Mouse (Mus musculus) adrenal gland, postnatal 36 days (tissue): ENCODE data around the gene Gm9008. TPM values are rescaled to one million over a fixed set of nuclear protein-coding genes. Genes with fewer than 3 reads are reported as not detected.
"Not testable (repeated sequence)": the region's sequence is repeated elsewhere in the genome, so short reads cannot be mapped to it uniquely, and the experiment has no call there.

ENCODE experiments used
- DNase-seq, 2 experiments: peaks; one replicate each; pipeline ENCODE4 v3.0.0; 2021; ENCODE audit warnings: mixed read lengths in 1 of 2
- long read RNA-seq, 2 experiments: library from polyadenylated mRNA; stranded (forward); transcript quantifications; one replicate each; pipeline ENCODE4 v2.0.0; 2021; ENCODE audit warnings: borderline sequencing depth in 2 of 2
- total RNA-seq, 2 experiments: library from RNA; stranded (reverse); gene quantifications; 2 replicates each; pipeline ENCODE4 v1.2.3; 2021

The Gm9008 gene
- total RNA-seq, result 1 to 10 TPM; 6.2 to 8.0 TPM
- long read RNA-seq, experiment 1, partial matches to known transcripts, result 0 of 2 reads
- long read RNA-seq, experiment 1, other reads (novel, unspliced or antisense), result 0 of 2 reads
- long read RNA-seq, experiment 2, partial matches to known transcripts, result 0 of 1 reads
- long read RNA-seq, experiment 2, other reads (novel, unspliced or antisense), result 0 of 1 reads

DNA sequence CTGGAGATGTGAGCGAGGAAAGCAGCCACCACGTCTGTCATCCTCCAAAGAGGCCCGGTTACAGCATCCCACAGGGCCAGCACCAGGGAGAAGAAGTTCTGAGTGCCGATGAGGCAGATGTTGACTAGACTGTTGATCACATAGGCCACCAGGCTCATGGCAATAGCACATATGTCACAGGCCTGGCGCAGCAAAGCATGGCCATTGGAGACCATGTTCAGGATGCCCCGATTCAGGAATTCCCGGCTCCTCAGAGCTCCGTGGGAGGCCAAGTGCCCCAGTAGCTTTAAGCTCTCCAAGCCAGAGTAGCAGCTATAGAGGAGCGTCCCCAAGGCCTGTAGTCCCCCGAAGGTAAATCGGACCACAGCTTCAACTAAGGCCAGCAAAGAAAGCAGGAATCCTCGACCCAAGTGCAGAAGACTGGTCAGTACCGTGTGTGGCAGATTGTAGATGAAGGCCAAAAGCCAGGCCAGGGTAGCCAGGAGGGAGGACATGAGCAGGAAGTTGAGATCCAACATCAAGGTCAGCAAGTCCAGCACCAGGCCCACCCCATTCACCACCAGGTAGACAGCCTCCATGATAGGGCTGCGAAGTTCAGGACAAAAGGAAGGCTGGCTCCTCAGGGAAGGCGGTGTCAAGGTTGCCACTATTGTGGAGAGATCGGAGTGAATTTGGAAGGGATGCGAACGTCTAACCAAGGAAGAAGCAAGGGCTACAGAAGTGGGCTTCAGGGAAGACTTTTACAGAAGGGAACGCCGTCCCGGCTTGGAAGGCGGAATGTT is at the start of gene Gm9008:
Gene Gm9008 (minus strand): TSS at position 731 of the 782 bp plus-strand sequence.
- DNase-seq, result not testable (repeated sequence)

DNA sequence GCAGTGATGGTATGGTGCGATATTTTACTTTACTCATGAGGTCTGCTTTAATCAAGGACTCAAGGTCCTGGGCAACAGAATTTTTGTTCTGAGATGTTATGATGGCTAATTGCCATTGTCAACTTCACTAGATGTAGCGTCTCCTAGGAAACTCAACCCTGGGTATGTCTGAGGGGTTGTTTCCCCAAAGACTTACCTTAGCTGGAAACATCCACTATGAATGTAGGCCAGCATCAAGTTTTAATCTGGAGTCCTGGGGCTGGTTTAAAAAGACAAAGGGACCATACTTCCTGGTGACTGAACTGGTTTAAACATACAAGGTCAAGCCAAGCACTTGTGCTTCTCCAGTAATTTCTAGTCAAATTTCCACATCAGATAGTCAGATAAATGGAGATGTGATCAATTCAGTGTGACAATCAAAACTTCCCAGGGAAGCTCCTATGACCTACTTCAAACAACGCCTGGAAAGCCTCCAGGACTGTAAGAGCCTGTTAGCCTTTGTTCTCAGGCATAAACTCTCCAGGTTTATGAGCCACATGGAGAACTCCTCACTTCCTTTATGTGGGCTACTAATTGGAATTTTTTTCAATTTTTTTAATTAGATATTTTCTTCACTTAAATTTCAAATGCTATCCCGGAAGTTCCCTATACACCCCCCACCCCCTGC is 24.5 kb upstream of the Gm9008 start:
- DNase-seq, result no peak

GRCm38 (mm10) chr6:76510200-76510599 is 12.6 kb upstream of the Gm9008 start:
- DNase-seq, result no peak

DNA sequence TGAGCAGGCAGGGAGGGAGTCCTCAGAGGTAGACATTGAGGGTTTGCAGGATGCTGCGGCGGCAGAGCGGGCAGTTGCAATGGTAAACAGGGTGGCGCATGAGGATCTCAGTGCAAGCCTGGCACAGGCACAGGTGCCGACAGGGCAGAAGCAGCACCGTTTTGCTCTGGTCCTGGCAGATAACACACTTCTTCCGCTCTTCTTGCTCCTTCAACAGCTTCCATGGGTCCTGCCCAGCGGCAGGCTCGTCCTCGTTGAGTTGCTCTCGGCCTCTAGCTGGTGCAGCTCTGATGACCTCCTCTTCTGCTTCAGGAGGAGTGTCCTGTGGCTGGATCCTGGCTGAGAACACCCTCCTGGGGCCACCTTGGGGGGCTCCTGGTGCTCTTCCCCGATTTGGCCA is 1.2 kb downstream of the Gm9008 start:
- not testable (repeated sequence) for DNase-seq

- DNase-seq, result no peak
These were observed 29.4 kb downstream of the Gm9008 start for GRCm38 (mm10) chr6:76468194-76468593.
